Mouse (Mus musculus): ENCODE results near the gene Odf2. TPM values are rescaled to one million over a fixed set of nuclear protein-coding genes. Genes with fewer than 3 reads are reported as not detected.
"Not testable (repeated sequence)": the region's sequence is repeated elsewhere in the genome, so short reads cannot be mapped to it uniquely, and the experiment has no call there.

Odf2 gene
- polyA plus RNA-seq, 1 experiment: 60.7 TPM

- TF ChIP-seq CTCF (IDR thresholded peaks at IDR 0.05; ENCODE audit: borderline replicate concordance, control insufficient read depth, extremely low read depth, insufficient read depth, low read length, poor library complexity) (no peak), POLR2A (IDR thresholded peaks at IDR 0.05; ENCODE audit: control insufficient read depth, extremely low read depth, insufficient read depth, low read length, poor library complexity) (no peak)
- Histone ChIP-seq H3K4me3 (ENCODE audit: control insufficient read depth, insufficient read depth, low read length) (no peak overlapping the region), H3K27me3 (ENCODE audit: control insufficient read depth, insufficient read depth, low read length) (no peaks in the 10 kb centered on the region), H3K36me3 (ENCODE audit: control insufficient read depth, insufficient read depth, low read length) (peaks cover 76% of the 10 kb centered on the region), H3K4me1 (replicated peaks; ENCODE audit: control insufficient read depth, insufficient read depth, low read length) (no peaks in the 10 kb centered on the region), H3K27ac (ENCODE audit: control insufficient read depth, insufficient read depth, low read length) (no peak overlapping the region)
- no peak for DNase-seq
- WGBS: 100% methylated on average over 1 of the region's 1 CpGs
These were observed 9.1 kb downstream of the Odf2 start for GRCm38 (mm10) chr2:29898081-29898480.

GRCm38 (mm10) chr2:29902194-29902593, 13.2 kb downstream of the Odf2 start:
- 95% methylated on average over 10 of the region's 10 CpGs for WGBS
- peaks cover 78% of the 10 kb centered on the region for H3K36me3 ChIP-seq (ENCODE audit: control insufficient read depth, insufficient read depth, low read length)
- TF ChIP-seq CTCF (IDR thresholded peaks at IDR 0.05; ENCODE audit: borderline replicate concordance, control insufficient read depth, extremely low read depth, insufficient read depth, low read length, poor library complexity) (no peak), POLR2A (IDR thresholded peaks at IDR 0.05; ENCODE audit: control insufficient read depth, extremely low read depth, insufficient read depth, low read length, poor library complexity) (no peak)

DNA sequence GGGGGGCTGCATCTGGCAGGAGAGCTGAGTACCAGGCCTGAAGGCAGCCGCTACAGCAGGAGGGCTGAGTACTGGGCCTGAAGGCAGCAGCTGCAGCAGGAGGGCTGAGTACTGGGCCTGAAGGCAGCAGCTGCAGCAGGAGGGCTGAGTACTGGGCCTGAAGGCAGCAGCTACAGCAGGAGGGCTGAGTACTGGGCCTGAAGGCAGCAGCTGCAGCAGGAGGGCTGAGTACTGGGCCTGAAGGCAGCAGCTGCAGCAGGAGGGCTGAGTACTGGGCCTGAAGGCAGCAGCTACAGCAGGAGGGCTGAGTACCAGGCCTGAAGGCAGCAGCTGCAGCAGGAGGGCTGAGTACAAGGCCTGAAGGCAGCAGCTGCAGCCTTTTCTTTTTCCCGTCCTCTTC, 19.1 kb downstream of the Odf2 start:
- peaks cover 40% of the 10 kb centered on the region for H3K36me3 ChIP-seq (ENCODE audit: control insufficient read depth, insufficient read depth, low read length)
- not testable (repeated sequence) for DNase-seq; H3K27me3 ChIP-seq (ENCODE audit: control insufficient read depth, insufficient read depth, low read length); H3K4me3 ChIP-seq (ENCODE audit: control insufficient read depth, insufficient read depth, low read length); H3K4me1 ChIP-seq (replicated peaks; ENCODE audit: control insufficient read depth, insufficient read depth, low read length); H3K27ac ChIP-seq (ENCODE audit: control insufficient read depth, insufficient read depth, low read length)
- 92% methylated on average over 2 of the region's 2 CpGs for WGBS

More at GRCm38 (mm10) chr2:29902194-29902593, 13.2 kb downstream of the Odf2 start:
- no peak for DNase-seq
- Histone ChIP-seq H3K27ac (ENCODE audit: control insufficient read depth, insufficient read depth, low read length) (no peak overlapping the region), H3K4me3 (ENCODE audit: control insufficient read depth, insufficient read depth, low read length) (no peak overlapping the region), H3K27me3 (ENCODE audit: control insufficient read depth, insufficient read depth, low read length) (no peaks in the 10 kb centered on the region), H3K4me1 (replicated peaks; ENCODE audit: control insufficient read depth, insufficient read depth, low read length) (no peaks in the 10 kb centered on the region)

GRCm38 (mm10) chr2:29910042-29910441, 21.0 kb downstream of the Odf2 start:
- no peak overlapping the region for H3K27ac ChIP-seq (ENCODE audit: control insufficient read depth, insufficient read depth, low read length)
- no peak for TF ChIP-seq CTCF (IDR thresholded peaks at IDR 0.05; ENCODE audit: borderline replicate concordance, control insufficient read depth, extremely low read depth, insufficient read depth, low read length, poor library complexity)
- no peak for TF ChIP-seq POLR2A (IDR thresholded peaks at IDR 0.05; ENCODE audit: control insufficient read depth, extremely low read depth, insufficient read depth, low read length, poor library complexity)
- no peak overlapping the region for H3K4me3 ChIP-seq (ENCODE audit: control insufficient read depth, insufficient read depth, low read length)
- peaks cover 37% of the 10 kb centered on the region for H3K36me3 ChIP-seq (ENCODE audit: control insufficient read depth, insufficient read depth, low read length)
- WGBS: 100% methylated on average over 2 of the region's 2 CpGs
- peak; percentile 18 for DNase-seq
- no peaks in the 10 kb centered on the region for H3K27me3 ChIP-seq (ENCODE audit: control insufficient read depth, insufficient read depth, low read length)
- H3K4me1 ChIP-seq (replicated peaks; ENCODE audit: control insufficient read depth, insufficient read depth, low read length): no peaks in the 10 kb centered on the region

DNA sequence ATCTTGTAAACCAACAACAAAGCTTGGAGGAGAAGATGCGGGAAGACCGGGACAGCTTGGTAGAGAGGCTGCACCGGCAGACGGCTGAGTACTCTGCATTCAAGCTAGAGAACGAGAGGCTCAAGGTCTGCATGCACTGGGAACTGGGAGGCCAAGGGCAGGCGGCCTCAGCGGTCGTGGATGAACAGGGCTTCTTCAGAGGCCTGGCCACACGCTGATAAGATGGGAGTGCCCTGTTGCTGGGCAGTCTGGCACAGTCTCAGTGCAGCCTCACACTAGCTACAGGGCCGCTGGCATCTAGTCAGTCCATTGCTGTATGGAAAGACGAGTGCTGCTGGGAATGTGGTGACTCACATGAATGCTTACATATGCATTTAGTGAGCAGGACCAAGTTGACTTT, 28.6 kb downstream of the Odf2 start:
- 98% methylated on average over 11 of the region's 11 CpGs for WGBS
- Histone ChIP-seq H3K36me3 (ENCODE audit: control insufficient read depth, insufficient read depth, low read length) (peaks cover 52% of the 10 kb centered on the region), H3K4me3 (ENCODE audit: control insufficient read depth, insufficient read depth, low read length) (no peak overlapping the region), H3K27me3 (ENCODE audit: control insufficient read depth, insufficient read depth, low read length) (no peaks in the 10 kb centered on the region), H3K27ac (ENCODE audit: control insufficient read depth, insufficient read depth, low read length) (no peak overlapping the region), H3K4me1 (replicated peaks; ENCODE audit: control insufficient read depth, insufficient read depth, low read length) (no peaks in the 10 kb centered on the region; the same call in 1 of the 2 replicates)
- DNase-seq: no peak
- TF ChIP-seq POLR2A (IDR thresholded peaks at IDR 0.05; ENCODE audit: control insufficient read depth, extremely low read depth, insufficient read depth, low read length, poor library complexity): no peak
- no peak for TF ChIP-seq CTCF (IDR thresholded peaks at IDR 0.05; ENCODE audit: borderline replicate concordance, control insufficient read depth, extremely low read depth, insufficient read depth, low read length, poor library complexity)

DNA sequence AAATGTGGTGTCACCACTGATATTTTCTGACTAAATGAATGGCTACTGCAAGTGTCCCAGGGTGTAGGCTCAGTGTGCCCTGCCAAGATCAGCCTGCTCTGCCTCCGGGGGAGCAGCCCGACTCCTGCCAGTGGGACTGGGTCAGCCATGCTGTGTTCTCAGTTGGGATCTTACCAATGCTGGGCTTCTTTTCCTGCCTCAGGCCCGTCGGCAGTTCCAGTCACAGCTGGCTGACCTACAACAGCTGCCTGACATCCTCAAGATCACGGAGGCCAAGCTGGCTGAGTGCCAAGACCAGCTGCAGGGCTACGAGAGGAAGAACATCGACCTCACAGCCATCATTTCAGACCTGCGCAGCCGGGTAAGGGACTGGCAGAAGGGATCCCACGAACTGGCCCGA, 33.0 kb downstream of the Odf2 start:
- no peaks in the 10 kb centered on the region for H3K27me3 ChIP-seq (ENCODE audit: control insufficient read depth, insufficient read depth, low read length)
- no peak overlapping the region for H3K27ac ChIP-seq (ENCODE audit: control insufficient read depth, insufficient read depth, low read length)
- H3K36me3 ChIP-seq (ENCODE audit: control insufficient read depth, insufficient read depth, low read length): peaks cover 49% of the 10 kb centered on the region
- DNase-seq: peak; percentile 11
- no peak overlapping the region for H3K4me3 ChIP-seq (ENCODE audit: control insufficient read depth, insufficient read depth, low read length)
- TF ChIP-seq CTCF (IDR thresholded peaks at IDR 0.05; ENCODE audit: borderline replicate concordance, control insufficient read depth, extremely low read depth, insufficient read depth, low read length, poor library complexity) (no peak), POLR2A (IDR thresholded peaks at IDR 0.05; ENCODE audit: control insufficient read depth, extremely low read depth, insufficient read depth, low read length, poor library complexity) (no peak)
- WGBS: 29% methylated on average over 11 of the region's 11 CpGs
- no peaks in the 10 kb centered on the region; the same call in 1 of the 2 replicates for H3K4me1 ChIP-seq (replicated peaks; ENCODE audit: control insufficient read depth, insufficient read depth, low read length)

- peaks cover 64% of the 10 kb centered on the region for H3K36me3 ChIP-seq (ENCODE audit: control insufficient read depth, insufficient read depth, low read length)
- no peak for DNase-seq
- WGBS: 97% methylated on average over 5 of the region's 5 CpGs
- H3K4me3 ChIP-seq (ENCODE audit: control insufficient read depth, insufficient read depth, low read length): no peak overlapping the region
- H3K27me3 ChIP-seq (ENCODE audit: control insufficient read depth, insufficient read depth, low read length): no peaks in the 10 kb centered on the region
- H3K4me1 ChIP-seq (replicated peaks; ENCODE audit: control insufficient read depth, insufficient read depth, low read length): no peaks in the 10 kb centered on the region; the same call in 1 of the 2 replicates
- no peak overlapping the region for H3K27ac ChIP-seq (ENCODE audit: control insufficient read depth, insufficient read depth, low read length)
- TF ChIP-seq CTCF (IDR thresholded peaks at IDR 0.05; ENCODE audit: borderline replicate concordance, control insufficient read depth, extremely low read depth, insufficient read depth, low read length, poor library complexity) (no peak), POLR2A (IDR thresholded peaks at IDR 0.05; ENCODE audit: control insufficient read depth, extremely low read depth, insufficient read depth, low read length, poor library complexity) (no peak)
These were observed 37.5 kb downstream of the Odf2 start for GRCm38 (mm10) chr2:29926542-29926941.

Data from thymus, adult 2 months (tissue).